Mouse (Mus musculus) monocyte, adult 2 months (primary cell): Measurements from ENCODE around the gene Gss.
"Not testable (repeated sequence)": the region's sequence is repeated elsewhere in the genome, so short reads cannot be mapped to it uniquely, and the experiment has no call there.

Experiments
- DNase-seq, 2 experiments: peaks; one replicate each; pipeline ENCODE4 v3.0.0; 2022; ENCODE audit warnings: low spot score in 2 of 2, low read depth in 1 of 2

The Gss gene

GRCm38 (mm10) chr2:155576656-155577055 is 16.0 kb downstream of the Gss start:
- no peak for DNase-seq

- DNase-seq, result no peak
These were observed 17.9 kb downstream of the Gss start for GRCm38 (mm10) chr2:155574700-155575099.

GRCm38 (mm10) chr2:155573996-155574395 is 18.6 kb downstream of the Gss start:
- DNase-seq, result no peak

- no peak for DNase-seq
These were observed 19.6 kb downstream of the Gss start for GRCm38 (mm10) chr2:155573001-155573400.

- no peak for DNase-seq
These were observed 23.3 kb downstream of the Gss start for GRCm38 (mm10) chr2:155569223-155569807.

- no peak for DNase-seq
These were observed 24.9 kb downstream of the Gss start for GRCm38 (mm10) chr2:155567751-155568150.

GRCm38 (mm10) chr2:155562934-155563333 is 29.7 kb downstream of the Gss start:
- DNase-seq, result no peak

- no peak for DNase-seq
These were observed 30.4 kb downstream of the Gss start for GRCm38 (mm10) chr2:155562209-155562608.

GRCm38 (mm10) chr2:155554426-155554985 is 38.1 kb downstream of the Gss start:
- DNase-seq, result no peak

GRCm38 (mm10) chr2:155552949-155553354 is 39.7 kb downstream of the Gss start:
- DNase-seq, result no peak

GRCm38 (mm10) chr2:155552336-155552735 is 40.3 kb downstream of the Gss start:
- no peak for DNase-seq

- DNase-seq, result no peak
These were observed 45.7 kb downstream of the Gss start for GRCm38 (mm10) chr2:155546955-155547354.

- no peak for DNase-seq
These were observed 51.7 kb downstream of the Gss start for GRCm38 (mm10) chr2:155540822-155541458.

- DNase-seq, result no peak
These were observed 52.9 kb downstream of the Gss start for GRCm38 (mm10) chr2:155539696-155540095.

- not testable (repeated sequence) for DNase-seq
These were observed 54.0 kb downstream of the Gss start for GRCm38 (mm10) chr2:155538463-155539057.

GRCm38 (mm10) chr2:155537761-155538462 is 54.7 kb downstream of the Gss start:
- no peak for DNase-seq

- no peak for DNase-seq
These were observed 56.3 kb downstream of the Gss start for GRCm38 (mm10) chr2:155536292-155536691.

GRCm38 (mm10) chr2:155527367-155527766 is 65.2 kb downstream of the Gss start:
- DNase-seq, result no peak

GRCm38 (mm10) chr2:155524378-155524777 is 68.2 kb downstream of the Gss start:
- no peak for DNase-seq

- no peak for DNase-seq
These were observed 68.9 kb downstream of the Gss start for GRCm38 (mm10) chr2:155523706-155524105.

GRCm38 (mm10) chr2:155518531-155519270 is 73.9 kb downstream of the Gss start:
- no peak for DNase-seq
